Mouse (Mus musculus) thymus, adult 2 months (tissue): ENCODE results near the gene C1qtnf1.

ENCODE experiments used
- CTCF ChIP-seq: fragments of 200-500 bp; IDR thresholded peaks from 2 replicates; pipeline ENCODE4 v1.5.1; 2012; ENCODE audit warnings: mild to moderate bottlenecking, control low read depth, low read length, moderate library complexity, borderline replicate concordance; ENCODE audit not compliant: control insufficient read depth, poor library complexity, insufficient read depth; ENCODE audit errors: extremely low read depth
- POLR2A ChIP-seq: fragments of 200-500 bp; IDR thresholded peaks from 2 replicates; pipeline ENCODE4 v1.6.1; 2012; ENCODE audit warnings: mild to moderate bottlenecking, low read length, control low read depth, moderate library complexity; ENCODE audit not compliant: control insufficient read depth, poor library complexity, insufficient read depth; ENCODE audit errors: extremely low read depth

DNA sequence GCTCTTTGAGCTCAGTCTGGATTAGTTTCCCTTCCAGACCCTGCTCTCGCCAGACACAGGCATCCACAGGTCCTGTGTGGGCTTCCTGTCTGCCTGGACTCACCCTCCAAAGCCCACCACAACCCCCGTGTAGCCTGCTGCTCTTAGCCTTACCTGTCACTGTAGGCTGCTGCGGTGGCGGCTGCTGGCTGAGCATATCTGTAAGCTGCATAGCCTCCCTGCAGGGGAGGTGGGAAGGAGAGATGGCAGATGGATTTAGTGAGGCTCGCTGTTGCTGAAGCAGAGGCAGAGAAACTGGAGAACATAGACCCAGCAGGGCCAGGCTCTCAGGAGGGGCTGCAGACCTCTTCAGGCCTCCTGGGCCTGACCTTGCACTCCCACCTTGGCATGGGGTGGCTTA lies 67.1 kb downstream of the C1qtnf1 start:
- TF ChIP-seq CTCF (no peak), POLR2A (no peak)
